Mouse (Mus musculus) adrenal gland, postnatal 25 days (tissue): Measurements from ENCODE around the gene Hspd1. TPM values are rescaled to one million over a fixed set of nuclear protein-coding genes. Genes with fewer than 3 reads are reported as not detected.
"Not testable (repeated sequence)": the region's sequence is repeated elsewhere in the genome, so short reads cannot be mapped to it uniquely, and the experiment has no call there.

ENCODE experiments used
- DNase-seq: peaks from one replicate; pipeline ENCODE4 v3.0.0; 2021; ENCODE audit warnings: mixed read lengths
- total RNA-seq: library from RNA; stranded (reverse); gene quantifications from 2 replicates; pipeline ENCODE4 v1.2.3, GENCODE M21; 2021

The Hspd1 gene
- total RNA-seq, 1 experiment from 2014 or later, result 1,323 TPM

DNA sequence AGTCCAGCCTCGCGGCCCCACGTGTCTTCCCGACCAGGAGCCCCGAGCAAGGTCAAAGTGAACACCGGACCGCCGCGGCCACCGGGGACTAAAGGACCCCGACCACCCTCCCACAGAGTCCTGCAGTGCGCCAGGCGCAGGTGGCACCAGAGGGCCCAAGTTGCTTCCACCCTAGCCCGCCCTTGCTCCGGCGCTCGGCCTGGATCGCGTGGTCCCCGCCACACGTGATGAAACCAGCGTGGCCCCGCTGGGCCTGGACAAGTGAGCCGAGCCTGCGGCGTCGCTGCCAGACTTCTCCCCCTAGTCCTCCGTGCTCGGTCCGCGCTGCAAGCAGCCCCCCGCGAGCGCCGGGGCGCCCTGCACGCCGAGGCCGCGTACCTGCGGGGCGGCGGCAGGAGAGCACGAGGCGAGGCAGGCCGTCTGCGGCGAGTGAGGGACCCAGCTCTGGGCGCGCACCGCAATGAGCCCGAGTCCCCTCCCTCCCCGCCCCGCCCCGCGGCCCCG lies 590 bp downstream of the Hspd1 start:
- DNase-seq, result no peak

DNA sequence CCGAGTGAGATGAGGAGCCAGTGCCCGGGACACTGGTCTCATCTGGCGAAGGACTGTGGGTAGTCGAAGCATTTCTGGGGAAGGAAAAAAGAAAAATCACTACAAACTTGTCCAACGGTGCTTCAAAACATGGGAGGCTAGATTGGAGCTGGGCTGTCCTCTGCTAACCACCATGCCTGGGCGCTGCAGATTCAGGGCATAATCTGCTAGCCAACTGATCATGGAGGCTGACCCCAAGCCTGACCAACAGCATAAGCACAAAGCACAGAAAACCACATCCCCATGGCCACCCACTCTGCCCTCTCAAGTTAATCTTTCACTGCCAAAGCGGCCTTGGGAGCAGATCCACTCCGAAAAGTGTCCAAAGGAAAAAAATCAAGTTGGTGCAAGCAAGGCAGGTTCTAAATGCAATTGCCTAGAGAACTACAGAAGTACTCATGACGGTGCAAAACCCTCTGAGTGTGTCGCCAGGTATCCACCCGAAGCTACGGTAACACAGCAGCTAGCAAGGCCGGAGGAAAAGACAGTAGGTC lies 1.1 kb downstream of the Hspd1 start:
- peak; percentile 30 for DNase-seq

DNA sequence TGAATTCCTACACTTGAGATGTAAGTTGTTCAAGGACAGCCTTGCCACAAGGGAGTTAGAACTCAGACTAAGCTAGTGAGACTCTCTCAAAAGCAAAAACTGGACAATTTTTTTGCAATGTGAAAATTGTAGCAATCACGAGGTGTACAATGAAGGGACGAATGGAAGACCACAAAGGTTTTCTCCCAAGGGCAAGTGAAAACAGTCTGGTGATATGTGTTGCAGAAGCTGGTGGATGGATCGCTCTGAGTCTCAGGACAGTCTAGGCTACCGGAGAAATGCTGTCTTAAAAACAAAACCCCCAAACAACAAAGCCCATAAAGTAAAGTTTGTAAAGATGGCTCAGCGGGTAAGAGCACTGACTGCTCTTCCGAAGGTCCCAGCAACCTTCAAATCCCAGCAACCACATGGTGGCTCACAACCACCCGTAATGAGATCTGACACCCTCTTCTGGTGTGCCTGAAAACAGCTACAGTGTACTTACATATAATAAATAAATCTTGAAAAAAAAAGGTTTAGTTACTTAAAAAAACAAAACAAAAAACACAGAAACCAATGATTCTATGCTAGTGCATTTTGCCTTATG lies 2.2 kb downstream of the Hspd1 start:
- DNase-seq, result no peak

DNA sequence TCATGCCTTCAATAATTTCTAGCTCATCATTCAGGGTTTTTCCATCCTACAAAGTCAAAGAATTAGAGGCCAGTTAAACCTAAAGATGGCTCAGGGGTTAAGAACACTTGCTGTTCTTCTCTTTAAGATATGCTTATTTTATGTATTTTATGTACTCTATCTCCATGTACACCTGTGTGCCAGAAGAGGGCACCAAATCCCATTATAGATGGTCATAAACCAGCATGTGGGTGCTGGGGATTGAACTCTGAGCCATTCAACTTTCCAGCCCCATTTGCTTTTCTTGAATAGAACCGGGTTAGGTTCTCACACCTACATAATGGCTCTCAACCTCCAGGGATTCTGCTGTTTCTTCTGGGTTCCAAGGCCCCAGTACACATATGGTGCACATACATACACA lies 5.9 kb downstream of the Hspd1 start:
- DNase-seq, result no peak

DNA sequence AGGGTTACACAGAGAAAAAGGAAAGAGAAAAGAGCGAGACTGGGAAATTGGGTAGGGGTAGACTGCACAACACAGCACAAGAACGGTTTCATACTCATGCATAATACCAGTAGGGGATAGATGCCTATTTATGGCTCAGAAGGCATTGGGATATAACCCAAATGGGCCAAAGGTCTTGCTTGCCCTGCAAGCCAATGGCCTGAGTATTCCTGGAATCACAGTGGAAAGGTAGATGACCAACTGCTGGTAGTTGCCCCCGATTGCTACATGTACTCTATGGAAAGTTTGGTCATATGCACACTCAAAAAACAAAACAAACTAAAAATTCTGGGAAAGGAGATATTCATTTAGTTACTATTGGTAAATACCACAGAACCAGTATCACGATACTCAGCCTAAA lies 8.4 kb downstream of the Hspd1 start:
- no peak for DNase-seq

DNA sequence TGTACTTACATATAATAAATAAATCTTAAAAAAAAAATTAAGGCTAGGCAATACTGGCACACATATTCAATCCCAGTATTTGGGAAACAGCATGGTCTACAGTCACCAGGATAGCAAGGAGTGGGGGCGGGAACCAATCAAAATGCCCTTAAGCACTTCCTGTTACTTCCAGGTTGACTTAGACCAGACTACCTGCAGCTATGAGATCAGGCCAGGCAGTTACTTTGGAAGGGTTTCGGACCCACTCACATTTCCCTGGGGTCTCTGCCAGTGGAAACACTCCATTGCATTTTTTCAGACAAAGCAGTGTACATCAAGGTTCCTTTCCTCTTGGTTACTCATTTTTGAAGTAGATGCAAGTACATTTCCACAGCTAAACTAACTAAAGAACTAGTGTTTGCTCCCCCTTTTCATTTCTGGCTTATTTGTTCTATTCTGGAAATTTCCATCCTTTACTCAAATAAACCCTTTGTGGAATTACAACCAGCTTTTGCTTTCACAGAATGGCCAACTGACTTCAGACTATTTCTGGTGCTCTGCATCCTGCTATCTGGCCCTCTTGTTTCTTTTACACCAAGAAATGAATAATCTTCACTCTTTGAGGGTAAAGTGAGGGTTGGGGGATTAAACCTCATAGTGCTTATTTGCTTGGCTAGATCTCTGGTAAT lies 11.1 kb downstream of the Hspd1 start:
- peak; percentile 22 for DNase-seq

DNA sequence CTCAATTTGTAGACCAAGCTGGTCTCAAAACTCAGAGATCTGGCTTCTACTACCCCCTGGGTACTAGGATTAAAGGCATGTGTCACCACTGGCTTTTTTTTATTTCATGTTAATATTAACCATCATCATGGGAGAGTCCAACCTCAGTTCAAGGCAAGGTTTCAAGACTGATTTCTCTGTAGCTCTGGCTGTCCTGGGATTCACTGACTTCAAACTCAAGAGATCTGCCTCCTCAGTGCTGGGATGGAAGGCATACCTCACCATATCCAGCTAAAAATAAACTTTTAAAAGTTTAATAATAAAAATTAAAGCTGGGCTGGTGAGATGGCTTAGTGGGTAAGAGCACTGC lies 11.7 kb downstream of the Hspd1 start:
- no peak for DNase-seq

- no peak for DNase-seq
Observed at GRCm38 (mm10) chr1:55075652-55076394, 12.2 kb downstream of the Hspd1 start.

DNA sequence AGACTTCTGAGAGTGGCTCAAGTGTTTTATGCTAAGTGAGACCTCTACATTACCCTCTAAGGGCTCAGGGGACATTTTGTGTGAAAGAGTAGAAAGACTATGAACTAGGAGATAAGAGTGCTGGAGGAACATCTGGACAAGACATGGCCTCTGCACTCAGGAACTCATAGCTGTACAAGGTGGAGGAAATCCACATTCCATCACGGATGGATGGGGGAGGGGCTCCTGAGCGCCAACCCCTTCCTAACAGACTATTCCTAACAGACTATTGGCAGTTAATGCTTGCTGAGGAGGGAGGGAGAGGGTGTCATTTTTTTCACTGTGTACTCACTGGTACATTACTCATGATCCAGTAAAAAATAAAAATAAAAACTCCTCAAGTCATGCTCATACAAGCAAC lies 13.3 kb downstream of the Hspd1 start:
- no peak for DNase-seq

DNA sequence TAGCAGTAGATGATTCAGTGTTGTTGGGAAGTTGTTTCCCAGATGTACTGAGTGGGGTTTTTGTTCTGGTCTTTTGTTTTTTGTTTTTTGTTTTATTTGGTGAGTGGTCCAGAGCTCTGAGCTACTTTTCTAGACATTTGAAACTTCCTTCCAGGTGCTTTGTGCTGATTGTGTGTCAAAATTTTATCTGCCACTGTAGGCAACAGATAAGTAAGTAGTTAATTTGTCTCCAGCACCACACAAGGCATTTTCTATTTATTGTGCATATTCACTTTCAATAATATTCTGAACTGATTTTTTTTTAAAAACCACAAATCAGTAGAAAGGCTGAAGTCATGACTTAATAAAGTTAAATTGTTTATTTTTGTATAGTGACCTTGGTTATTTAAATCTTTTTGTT lies 15.7 kb downstream of the Hspd1 start:
- DNase-seq, result not testable (repeated sequence)

DNA sequence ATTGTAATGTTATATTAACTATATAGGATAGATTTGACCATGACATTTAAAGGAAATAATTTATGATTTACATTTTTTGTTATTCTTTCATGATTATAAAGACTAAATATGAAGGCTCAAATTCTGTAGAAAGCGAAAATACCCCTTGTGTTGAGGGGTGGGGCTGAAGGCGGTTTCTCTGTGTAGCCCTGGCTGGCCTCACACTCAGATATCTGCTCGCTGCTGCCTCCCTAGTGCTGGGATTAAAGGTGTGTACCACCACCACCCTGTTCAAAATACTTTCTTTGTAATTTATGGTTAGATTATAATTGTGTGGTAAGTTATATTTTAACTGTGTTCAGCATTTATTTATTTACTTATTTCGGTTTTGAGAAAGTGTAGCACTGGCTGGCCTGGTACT lies 26.3 kb downstream of the Hspd1 start:
- no peak for DNase-seq

GRCm38 (mm10) chr1:55061099-55061498 lies 26.9 kb downstream of the Hspd1 start:
- DNase-seq, result no peak

- DNase-seq, result not testable (repeated sequence)
Observed at GRCm38 (mm10) chr1:55058383-55058782, 29.7 kb downstream of the Hspd1 start.

DNA sequence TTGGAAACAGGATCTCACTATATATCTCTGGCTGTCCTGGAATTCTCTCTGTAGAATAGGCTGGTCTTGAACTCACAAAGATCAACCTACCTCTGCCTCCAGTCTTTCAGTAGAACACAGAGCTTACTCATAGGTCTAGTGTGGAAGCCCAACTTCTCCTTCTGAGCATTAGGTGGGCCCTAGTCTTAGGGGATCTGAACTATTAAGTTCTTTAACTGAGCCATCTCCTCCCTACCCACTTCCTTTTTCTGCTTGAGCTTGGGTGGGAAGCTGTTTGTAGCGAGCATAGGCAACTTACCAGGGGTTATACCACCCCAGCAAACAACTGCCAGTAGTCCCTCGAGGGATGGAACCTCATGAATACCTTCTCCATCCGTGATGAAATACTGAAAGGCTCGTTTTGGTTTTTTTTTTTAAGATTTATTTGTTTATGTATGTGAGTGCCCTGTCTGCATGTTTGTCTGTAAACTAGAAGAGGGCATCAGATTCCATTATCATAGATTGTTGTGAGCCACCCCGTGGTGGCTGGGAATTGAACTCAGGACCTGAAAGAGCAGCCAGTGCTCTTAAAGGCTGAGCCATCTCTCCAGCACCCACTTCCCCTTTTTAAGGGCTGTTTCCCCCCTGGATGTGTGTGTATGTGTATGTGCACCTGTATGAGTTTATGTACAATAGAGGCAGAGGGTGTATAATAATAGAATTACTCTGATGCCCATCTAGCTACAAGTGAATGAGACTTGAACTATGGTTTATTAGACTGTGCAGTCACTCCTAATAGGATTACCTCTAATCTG lies 32.5 kb downstream of the Hspd1 start:
- DNase-seq, result no peak

DNA sequence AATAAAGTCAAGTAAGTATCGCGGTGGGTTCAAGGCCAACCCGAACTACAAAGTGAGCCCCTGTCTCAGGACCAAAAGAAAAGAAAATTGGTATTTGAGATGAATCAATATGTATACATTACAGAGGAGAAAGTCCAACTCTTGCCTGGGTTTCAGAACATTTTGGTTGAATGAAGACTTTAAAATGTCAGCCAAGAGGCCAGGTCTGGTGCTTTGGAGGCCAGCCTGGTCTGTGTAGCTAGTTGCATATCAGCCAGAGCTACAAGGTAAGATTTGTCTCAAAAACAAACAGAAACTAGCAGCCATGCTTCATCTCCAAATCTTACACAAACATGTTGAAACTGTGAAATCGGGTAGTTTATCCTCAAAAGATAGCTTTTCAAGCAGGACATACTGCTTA lies 34.4 kb downstream of the Hspd1 start:
- DNase-seq, result no peak

GRCm38 (mm10) chr1:55053005-55053404 lies 35.0 kb downstream of the Hspd1 start:
- DNase-seq, result peak; percentile 82

GRCm38 (mm10) chr1:55052355-55052953 lies 35.6 kb downstream of the Hspd1 start, which contains the start of gene Coq10b:
Gene Coq10b (plus strand): TSS chr1:55052770.
- DNase-seq, result peak; percentile 99

DNA sequence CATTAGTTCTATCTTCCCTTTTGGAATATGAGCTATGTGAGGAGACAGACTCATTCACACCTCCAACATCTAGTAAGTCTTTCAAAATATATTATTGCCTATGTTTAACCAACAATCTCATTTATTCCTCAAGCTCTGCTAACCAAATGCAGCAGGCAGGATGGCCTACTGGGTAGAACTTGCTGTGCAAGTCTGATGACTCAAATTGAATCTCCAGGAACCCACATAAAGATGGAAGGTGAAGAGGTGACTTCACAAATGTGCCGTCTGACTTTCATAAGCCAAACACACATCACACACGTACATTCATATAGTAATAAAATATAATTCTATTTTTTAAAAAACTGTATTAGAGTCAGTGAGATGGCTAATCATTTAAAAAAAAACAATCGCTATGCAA lies 36.4 kb downstream of the Hspd1 start:
- no peak for DNase-seq

GRCm38 (mm10) chr1:55048841-55049587 lies 39.0 kb downstream of the Hspd1 start:
- DNase-seq, result no peak

GRCm38 (mm10) chr1:55043164-55043563 lies 44.9 kb downstream of the Hspd1 start:
- DNase-seq, result no peak

DNA sequence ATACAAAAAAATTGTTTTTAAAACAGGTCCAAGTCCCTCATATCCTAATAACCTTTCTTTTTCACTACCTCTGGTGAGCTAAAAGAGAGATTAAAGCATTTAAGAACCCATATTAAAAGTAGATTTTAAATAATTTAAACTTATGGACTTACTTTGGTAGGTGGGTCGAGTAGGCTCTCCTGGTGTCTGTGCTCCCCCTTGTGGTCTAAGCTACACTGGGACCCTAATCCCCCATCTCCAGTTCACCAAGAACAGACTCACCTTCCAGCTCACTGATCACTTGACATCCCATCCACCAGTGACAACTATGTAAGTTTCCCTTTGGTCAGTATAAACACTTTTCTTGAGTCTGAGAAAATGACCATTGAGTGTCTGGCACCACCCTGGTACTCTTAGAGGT lies 45.8 kb downstream of the Hspd1 start:
- no peak for DNase-seq
